Mouse (Mus musculus) forebrain, embryonic 11.5 days (tissue): ENCODE data around the gene Cox5b. TPM values are rescaled to one million over a fixed set of nuclear protein-coding genes. Genes with fewer than 3 reads are reported as not detected.

ENCODE experiments used
- ATAC-seq: fragments of 200-750 bp; cut with Nextera tagmentation; replicated peaks from 2 replicates; pipeline ENCODE4 v1.8.0; 2017; ENCODE audit warnings: moderate TSS enrichment; ENCODE audit not compliant: low FRiP score
- DNase-seq: peaks from one replicate; pipeline ENCODE4 v3.0.0-alpha.2; 2017; ENCODE audit warnings: low spot score
- H3K27ac ChIP-seq: fragments of 300-500 bp; sonication (generic); 2 replicates; pipeline ENCODE4 v1.5.1; 2014; ENCODE audit warnings: low read depth, low read length
- H3K27me3 ChIP-seq: fragments of 300-500 bp; sonication (generic); 2 replicates; pipeline ENCODE4 v1.6.1; 2014; ENCODE audit warnings: mild to moderate bottlenecking, low read length, mixed read lengths; ENCODE audit not compliant: control insufficient read depth, insufficient read depth
- H3K36me3 ChIP-seq: fragments of 300-500 bp; sonication (generic); 2 replicates; pipeline ENCODE4 v1.6.1; 2014; ENCODE audit warnings: mild to moderate bottlenecking, low read length, moderate library complexity, mixed read lengths; ENCODE audit not compliant: control insufficient read depth, insufficient read depth
- H3K4me1 ChIP-seq: fragments of 300-500 bp; sonication (generic); replicated peaks from 2 replicates; pipeline ENCODE4 v1.6.1; 2014; ENCODE audit warnings: low read length, mixed read lengths; ENCODE audit not compliant: control insufficient read depth, insufficient read depth
- H3K4me2 ChIP-seq: fragments of 300-500 bp; sonication (generic); 2 replicates; pipeline ENCODE4 v1.6.1; 2014; ENCODE audit warnings: low read depth, mild to moderate bottlenecking, low read length, moderate library complexity, mixed read lengths; ENCODE audit not compliant: severe bottlenecking
- H3K4me3 ChIP-seq: fragments of 300-500 bp; sonication (generic); 2 replicates; pipeline ENCODE4 v1.5.1; 2014; ENCODE audit warnings: low read depth, low read length
- H3K9ac ChIP-seq: fragments of 300-500 bp; sonication (generic); 2 replicates; pipeline ENCODE4 v1.6.1; 2014; ENCODE audit warnings: low read length
- H3K9me3 ChIP-seq: fragments of 300-500 bp; sonication (generic); 2 replicates; pipeline ENCODE4 v1.6.1; 2016; ENCODE audit warnings: low read length, mixed read lengths; ENCODE audit not compliant: control insufficient read depth
- WGBS: fragments of 180-500 bp; shearing (Covaris S2); extraction: QIAGEN DNeasy Blood & Tissue Kit; methylation state at CpG from one replicate; pipeline ENCODE4 v1.1.7; 2014; 5-methylcytosine and 5-hydroxymethylcytosine counted together
- polyA plus RNA-seq: library from polyadenylated mRNA; unstranded; fragments of >200 nt; fragmentation: Nextera tagmentation; extraction: Ambion mirVana; gene quantifications from 2 replicates; pipeline ENCODE4 v1.2.1, GENCODE M21; 2014

Gene Cox5b
- polyA plus RNA-seq, 1 experiment from 2014 or later: 437 TPM

- ATAC-seq: no peak
- no peaks in the 10 kb centered on the region for H3K9me3 ChIP-seq
- no peak overlapping the region for H3K4me2 ChIP-seq
- H3K4me1 ChIP-seq: no peaks in the 10 kb centered on the region
- no peak overlapping the region for H3K9ac ChIP-seq
- no peak overlapping the region for H3K27ac ChIP-seq
- no peaks in the 10 kb centered on the region for H3K36me3 ChIP-seq
- no peak for DNase-seq
- H3K4me3 ChIP-seq: no peak overlapping the region
- 77% methylated on average over 3 of the region's 3 CpGs for WGBS
- H3K27me3 ChIP-seq: no peaks in the 10 kb centered on the region
Measured at GRCm38 (mm10) chr1:36674936-36675335, 16.3 kb upstream of the Cox5b start.

GRCm38 (mm10) chr1:36680893-36681292 is 10.4 kb upstream of the Cox5b start:
- 41% methylated on average over 7 of the region's 7 CpGs for WGBS
- Histone ChIP-seq H3K4me3 (no peak overlapping the region), H3K9ac (no peak overlapping the region), H3K4me1 (no peaks in the 10 kb centered on the region), H3K4me2 (no peak overlapping the region), H3K36me3 (no peaks in the 10 kb centered on the region), H3K27me3 (no peaks in the 10 kb centered on the region), H3K9me3 (no peaks in the 10 kb centered on the region), H3K27ac (no peak overlapping the region)
- DNase-seq (no peak), ATAC-seq (no peak)

GRCm38 (mm10) chr1:36682620-36683355 is 8.5 kb upstream of the Cox5b start, which contains the start of gene Fam178b:
Fam178b (minus strand) TSS chr1:36683183.
- Histone ChIP-seq H3K4me2 (no peak within 1 kb of the TSS), H3K36me3 (no peaks in the 10 kb centered on the region), H3K9me3 (no peaks in the 10 kb centered on the region), H3K4me3 (no peak within 1 kb of the TSS), H3K4me1 (no peaks in the 10 kb centered on the region), H3K27me3 (no peaks in the 10 kb centered on the region), H3K9ac (no peak within 1 kb of the TSS), H3K27ac (no peak within 1 kb of the TSS)
- ATAC-seq: no peak
- DNase-seq: no peak
- WGBS: 92% methylated on average over 39 of the region's 39 CpGs

- ATAC-seq (0 out of 2 replicates have a peak, but pooled peaks have one; percentile 30), DNase-seq (peak; percentile 79)
- Histone ChIP-seq H3K27ac (no peak overlapping the region), H3K36me3 (no peaks in the 10 kb centered on the region), H3K9me3 (no peaks in the 10 kb centered on the region), H3K4me1 (no peaks in the 10 kb centered on the region), H3K9ac (no peak overlapping the region), H3K4me2 (no peak overlapping the region), H3K4me3 (no peak overlapping the region), H3K27me3 (no peaks in the 10 kb centered on the region)
- 13% methylated on average over 13 of the region's 13 CpGs for WGBS
Measured at GRCm38 (mm10) chr1:36683810-36684467, 7.3 kb upstream of the Cox5b start.

GRCm38 (mm10) chr1:36690671-36691235 is 496 bp upstream of the Cox5b start:
- peak overlapping the region; percentile 41 for H3K4me2 ChIP-seq
- peak overlapping the region; percentile 86 for H3K4me3 ChIP-seq
- H3K9me3 ChIP-seq: no peaks in the 10 kb centered on the region
- 61% methylated on average over 11 of the region's 11 CpGs for WGBS
- H3K36me3 ChIP-seq: no peaks in the 10 kb centered on the region
- ATAC-seq (peak; percentile 57), DNase-seq (no peak)
- H3K9ac ChIP-seq: peak overlapping the region; percentile 28
- H3K4me1 ChIP-seq: peaks cover 5% of the 10 kb centered on the region
- no peaks in the 10 kb centered on the region for H3K27me3 ChIP-seq
- H3K27ac ChIP-seq: no peak overlapping the region

- DNase-seq: no peak
- Histone ChIP-seq H3K9me3 (no peaks in the 10 kb centered on the region), H3K4me3 (no peak overlapping the region), H3K27me3 (no peaks in the 10 kb centered on the region), H3K36me3 (no peaks in the 10 kb centered on the region; the same call in 1 of the 2 replicates), H3K4me1 (peaks cover 5% of the 10 kb centered on the region), H3K9ac (no peak overlapping the region), H3K4me2 (no peak overlapping the region), H3K27ac (no peak overlapping the region)
- no peak for ATAC-seq
- WGBS: 91% methylated on average over 6 of the region's 6 CpGs
Measured at GRCm38 (mm10) chr1:36694871-36695270, 3.6 kb downstream of the Cox5b start.

- Histone ChIP-seq H3K27me3 (no peaks in the 10 kb centered on the region), H3K36me3 (peaks cover 6% of the 10 kb centered on the region), H3K4me3 (no peak overlapping the region), H3K9ac (no peak overlapping the region), H3K4me1 (peaks cover 5% of the 10 kb centered on the region), H3K27ac (no peak overlapping the region), H3K4me2 (no peak overlapping the region), H3K9me3 (no peaks in the 10 kb centered on the region)
- 75% methylated on average over 6 of the region's 6 CpGs for WGBS
- DNase-seq: no peak
- ATAC-seq: no peak
Measured at GRCm38 (mm10) chr1:36696411-36696810, 5.2 kb downstream of the Cox5b start.

GRCm38 (mm10) chr1:36697030-36697429 is 5.8 kb downstream of the Cox5b start:
- Histone ChIP-seq H3K4me1 (peaks cover 4% of the 10 kb centered on the region), H3K4me3 (no peak overlapping the region), H3K27ac (no peak overlapping the region), H3K9me3 (no peaks in the 10 kb centered on the region), H3K4me2 (no peak overlapping the region), H3K36me3 (peaks cover 6% of the 10 kb centered on the region), H3K27me3 (no peaks in the 10 kb centered on the region), H3K9ac (no peak overlapping the region)
- DNase-seq (no peak), ATAC-seq (no peak)
- 72% methylated on average over 5 of the region's 5 CpGs for WGBS
